Comparison of ENCODE assay signal across 9 mouse cellular contexts in genomic region chr17:72603118-72603885, GRCm38 (mm10). TPM values are rescaled to one million over a fixed set of nuclear protein-coding genes. Genes with fewer than 3 reads are reported as not detected.
DNase-seq lines count a peak whose midpoint lies in the region; ATAC-seq lines count a peak whose summit lies in the region.
"Had no signal": no experiment of that assay in that cellular context is flagged by ENCODE, and none has a peak within 500 bp of the region (broad histone marks: within the 10 kb centered on the region; RNA-seq: fewer than 3 reads in every experiment).

No protein-coding gene starts in this region.

- ATAC-seq in megakaryocyte-erythroid progenitor cell, adult 5-6 weeks (replicated peaks; ENCODE audit: low FRiP score, low TSS enrichment, poor library complexity, severe bottlenecking): peak; percentile 88
- no peak for ATAC-seq in erythroblast, adult 5-6 weeks (replicated peaks; ENCODE audit: low FRiP score, poor library complexity, severe bottlenecking)

- DNase-seq in adrenal gland, adult 2 months: peak; percentile 68
- peak; percentile 92 for DNase-seq in embryo, embryonic 11 days
- DNase-seq in gastrocnemius, postnatal 4 days (ENCODE audit: low spot score in 2 of 2): peak; percentile 78 to 87
- DNase-seq in induced T-regulatory cell, adult 2 months (ENCODE audit: low read depth): peak; percentile 21
- DNase-seq in left cerebral cortex, postnatal 25 days (ENCODE audit: low spot score in 2 of 2): peak; percentile 23 to 26
- peak; percentile 36 for DNase-seq in right cerebral cortex, postnatal 25 days

- intact Hi-C loops in left cerebral cortex, postnatal 25 days (cut with DNase I): loop anchor here (5.0 to 10.0 kb wide), 2 partner anchors 121 to 941 kb away; no protein-coding TSS in a partner anchor

RNA-seq across cellular contexts. Expression of gene Alk, which starts 1.1 kb away (rescaled TPM):
- total RNA-seq in adrenal gland, adult 2 months (2021): under 1 TPM; 0.06 to 0.07 TPM
- 0.01 and 0.02 TPM in 2 replicates for polyA plus RNA-seq in adrenal gland, adult 2 months (2012; rRNA removed)
- total RNA-seq in gastrocnemius, postnatal 4 days (2021): under 1 TPM; 0.37 to 0.47 TPM
- total RNA-seq in left cerebral cortex, postnatal 25 days (2021): 1 to 10 TPM; 6.2 to 9.4 TPM
- total RNA-seq in megakaryocyte-erythroid progenitor cell, adult 5-6 weeks (2014; fragmentation: Nextera tagmentation): not detected in 2 replicates
- total RNA-seq in megakaryocyte-erythroid progenitor cell, adult 5-6 weeks (2017): not detected in 2 replicates
- not detected in 2 replicates for total RNA-seq in erythroblast, adult 5-6 weeks (2015; ENCODE audit: low replicate concordance)
- not detected in 2 replicates for total RNA-seq in erythroblast, adult 5-6 weeks (2017; ENCODE audit: low replicate concordance)
- total RNA-seq: gastrocnemius, adult 8-10 months had no signal

Comparison
In these comparisons a context has a peak if more than half of its experiments do, and no peak if none do; other contexts are left out.
1. DNase-seq: peak in every context shown above with its lines; median percentile 92 in embryo, embryonic 11 days; 82 in gastrocnemius, postnatal 4 days; 68 in adrenal gland, adult 2 months; 36 in right cerebral cortex, postnatal 25 days; 24 in left cerebral cortex, postnatal 25 days; 21 in induced T-regulatory cell, adult 2 months.
2. RNA of gene Alk, which starts 1.1 kb away (total RNA-seq): 6.2 to 9.4 TPM in left cerebral cortex, postnatal 25 days; 0.37 to 0.47 TPM in gastrocnemius, postnatal 4 days, 0.06 to 0.07 TPM in adrenal gland, adult 2 months, not detected in megakaryocyte-erythroid progenitor cell, adult 5-6 weeks and not detected in erythroblast, adult 5-6 weeks; every median in the first group is over 4 times any median in the second.